Mouse (Mus musculus) liver, embryonic 14.5 days (tissue): ENCODE measurements around the gene Pbx1.

ENCODE experiments used
- CTCF ChIP-seq: IDR thresholded peaks from 2 replicates; pipeline ENCODE4 v1.5.1; 2016; ENCODE audit warnings: antibody characterized with exemption, low read depth, control low read depth
- EP300 ChIP-seq: IDR thresholded peaks from 2 replicates; pipeline ENCODE4 v1.6.1; 2016; ENCODE audit warnings: antibody characterized with exemption, low read depth

- TF ChIP-seq CTCF = no peak
- no peak for TF ChIP-seq EP300
Observed at GRCm38 (mm10) chr1:168328236-168328605, 103.8 kb downstream of the Pbx1 start.
